Mouse (Mus musculus) G1E (cell line): ENCODE data around the gene S100a7a.

Experiments
- CTCF ChIP-seq: IDR thresholded peaks from 2 replicates; pipeline ENCODE4 v1.5.1; 2012; ENCODE audit warnings: low read depth, low read length, inconsistent platforms, mixed read lengths
- GATA1 ChIP-seq: IDR thresholded peaks from 2 replicates; pipeline ENCODE4 v1.6.1; 2012; ENCODE audit warnings: borderline replicate concordance, low read length, inconsistent platforms, mixed read lengths
- GATA2 ChIP-seq: IDR thresholded peaks from 2 replicates; pipeline ENCODE4 v1.6.1; 2012; ENCODE audit warnings: low read depth, low read length, inconsistent platforms, borderline replicate concordance
- POLR2AphosphoS5 ChIP-seq: IDR thresholded peaks from 2 replicates; pipeline ENCODE4 v1.6.1; 2012; ENCODE audit warnings: low read depth, low read length, inconsistent platforms; ENCODE audit not compliant: insufficient replicate concordance
- TAL1 ChIP-seq: conservative IDR thresholded peaks from 2 replicates; pipeline ENCODE4 v1.6.1; 2012; ENCODE audit warnings: low read depth, low read length, inconsistent platforms, mixed read lengths

GRCm38 (mm10) chr3:90626266-90627021 is 27.4 kb upstream of the S100a7a start:
- TF ChIP-seq CTCF (no peak), POLR2AphosphoS5 (no peak), TAL1 (no peak), GATA1 (no peak), GATA2 (no peak)
